Mouse (Mus musculus) E14TG2a.4 (cell line): ENCODE results near the gene Cdhr4.

Experiments
- CTCF ChIP-seq: conservative IDR thresholded peaks from 2 replicates; pipeline ENCODE4 v1.5.1; 2014; ENCODE audit warnings: low read length
- NANOG ChIP-seq: IDR thresholded peaks from 2 replicates; pipeline ENCODE4 v1.6.1; 2014; ENCODE audit warnings: borderline replicate concordance, low read length, mixed read lengths
- POU5F1 ChIP-seq: IDR thresholded peaks from 2 replicates; pipeline ENCODE4 v1.6.1; 2014; ENCODE audit warnings: low read length, borderline replicate concordance

GRCm38 (mm10) chr9:107949922-107950235 is 42.4 kb upstream of the Cdhr4 start, which contains the start of gene Traip:
- TF ChIP-seq CTCF (no peak), POU5F1 (no peak), NANOG (no peak)
